Comparison of ENCODE assay signal across 21 mouse cellular contexts in the genomic region with DNA sequence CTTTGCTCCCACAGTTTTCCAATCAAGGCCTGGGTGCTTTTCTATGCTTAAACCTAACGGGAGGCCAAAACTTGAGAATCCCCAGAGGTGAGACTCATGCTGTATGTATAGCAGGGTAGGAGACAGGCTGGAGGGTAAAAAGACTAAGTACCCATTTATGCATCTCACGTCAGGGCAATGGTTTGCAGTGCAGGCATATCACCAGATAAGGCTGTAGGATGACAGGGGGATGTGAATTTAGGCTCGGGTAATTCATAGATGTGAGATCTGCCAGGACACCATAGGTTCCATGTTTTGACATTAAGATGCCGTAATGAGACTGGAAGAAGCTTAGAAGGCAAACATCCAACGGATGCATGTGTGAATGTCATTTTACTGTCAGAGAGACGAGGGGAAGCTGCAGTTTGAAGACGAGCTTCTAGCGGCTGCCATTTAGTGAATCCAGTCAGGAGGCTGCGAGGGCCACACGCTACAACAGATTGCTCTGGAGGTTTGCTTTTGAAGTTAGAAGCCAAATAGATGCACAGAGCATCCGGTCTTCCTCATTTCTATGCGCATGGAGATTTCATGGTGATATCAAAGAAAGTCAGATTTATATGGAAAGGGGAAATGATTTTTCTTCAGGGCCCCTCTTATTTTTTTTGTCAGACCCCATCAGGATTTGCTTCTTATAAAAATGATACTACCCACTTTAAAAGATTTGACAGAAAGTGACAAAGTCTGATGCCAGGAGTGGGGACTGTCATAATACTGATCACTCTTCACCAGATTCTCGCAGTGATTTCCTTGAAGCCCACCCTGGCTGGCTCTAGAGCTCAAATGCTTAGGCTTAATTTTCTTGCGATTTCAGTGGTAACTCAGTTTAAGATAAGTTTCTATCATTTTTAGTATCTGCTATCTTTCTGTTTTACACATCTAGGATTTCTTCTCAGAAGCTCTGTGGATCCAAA.
A peak's percentile ranks its signal among the peaks of the same experiment; 100 is the strongest.
DNase-seq lines count a peak whose midpoint lies in the region; ATAC-seq and TF ChIP-seq lines count a peak whose summit lies in the region.
"Had no signal": no experiment of that assay in that cellular context is flagged by ENCODE, and none has a peak within 500 bp of the region (broad histone marks: within the 10 kb centered on the region; RNA-seq: fewer than 3 reads in every experiment).

No protein-coding gene starts in this region.

- no peaks in the 10 kb centered on the region for H3K27me3 ChIP-seq in forebrain, embryonic 13.5 days
- no peaks in the 10 kb centered on the region for H3K27me3 ChIP-seq in forebrain, embryonic 10.5 days (ENCODE audit: poor library complexity, severe bottlenecking)
- no peaks in the 10 kb centered on the region for H3K27me3 ChIP-seq in midbrain, embryonic 15.5 days (replicated peaks)
- H3K27me3 ChIP-seq in midbrain, embryonic 13.5 days, result no peaks in the 10 kb centered on the region
- no peaks in the 10 kb centered on the region for H3K27me3 ChIP-seq in midbrain, postnatal 0 days (ENCODE audit: insufficient read depth, low read length)
- H3K27me3 ChIP-seq: embryonic facial prominence, embryonic 12.5 days; heart, embryonic 12.5 days; hindbrain, embryonic 15.5 days had no signal

- H3K9ac ChIP-seq in forebrain, embryonic 13.5 days, result no peak overlapping the region
- no peak overlapping the region for H3K9ac ChIP-seq in midbrain, embryonic 15.5 days
- H3K9ac ChIP-seq in midbrain, embryonic 13.5 days (replicated peaks), result no peak overlapping the region
- H3K9ac ChIP-seq in midbrain, postnatal 0 days (replicated peaks; ENCODE audit: low read length, poor library complexity, severe bottlenecking), result no peak overlapping the region
- H3K9ac ChIP-seq: embryonic facial prominence, embryonic 12.5 days; heart, embryonic 12.5 days; hindbrain, embryonic 15.5 days had no signal

- H3K4me1 ChIP-seq in forebrain, embryonic 13.5 days, result peaks cover 5% of the 10 kb centered on the region; the same call in 1 of the 2 replicates
- H3K4me1 ChIP-seq in forebrain, embryonic 10.5 days, result no peaks in the 10 kb centered on the region
- H3K4me1 ChIP-seq in midbrain, embryonic 15.5 days, result peaks cover 4% of the 10 kb centered on the region; the same call in 1 of the 2 replicates
- no peaks in the 10 kb centered on the region for H3K4me1 ChIP-seq in midbrain, embryonic 13.5 days (replicated peaks)
- H3K4me1 ChIP-seq in midbrain, postnatal 0 days (ENCODE audit: insufficient read depth, low read length), result no peaks in the 10 kb centered on the region
- H3K4me1 ChIP-seq: embryonic facial prominence, embryonic 12.5 days; heart, embryonic 12.5 days; hindbrain, embryonic 15.5 days had no signal

- no peaks in the 10 kb centered on the region for H3K36me3 ChIP-seq in forebrain, embryonic 13.5 days (ENCODE audit: poor library complexity, severe bottlenecking)
- H3K36me3 ChIP-seq in forebrain, embryonic 10.5 days (replicated peaks), result no peaks in the 10 kb centered on the region
- no peaks in the 10 kb centered on the region for H3K36me3 ChIP-seq in midbrain, embryonic 15.5 days (replicated peaks)
- no peaks in the 10 kb centered on the region for H3K36me3 ChIP-seq in midbrain, embryonic 13.5 days
- H3K36me3 ChIP-seq in midbrain, postnatal 0 days (ENCODE audit: insufficient read depth, low read length), result no peaks in the 10 kb centered on the region
- H3K36me3 ChIP-seq: embryonic facial prominence, embryonic 12.5 days; G1E; heart, embryonic 12.5 days; hindbrain, embryonic 15.5 days had no signal

- peak overlapping the region; percentile 49 for H3K27ac ChIP-seq in forebrain, embryonic 13.5 days
- no peak overlapping the region for H3K27ac ChIP-seq in forebrain, embryonic 10.5 days
- H3K27ac ChIP-seq in midbrain, embryonic 15.5 days, result no peak overlapping the region; the same call in 1 of the 2 replicates
- no peak overlapping the region for H3K27ac ChIP-seq in midbrain, embryonic 13.5 days
- no peak overlapping the region for H3K27ac ChIP-seq in midbrain, postnatal 0 days (ENCODE audit: low read depth, low read length)
- H3K27ac ChIP-seq: embryonic facial prominence, embryonic 12.5 days; hindbrain, embryonic 15.5 days had no signal

- WGBS in forebrain, embryonic 13.5 days, result 71% methylated on average over 14 of the region's 14 CpGs
- WGBS in forebrain, embryonic 10.5 days, result 89% methylated on average over 14 of the region's 14 CpGs
- 50% methylated on average over 14 of the region's 14 CpGs for WGBS in midbrain, embryonic 15.5 days
- WGBS in midbrain, embryonic 13.5 days, result 61% methylated on average over 14 of the region's 14 CpGs
- 45% methylated on average over 14 of the region's 14 CpGs for WGBS in midbrain, postnatal 0 days

- H3K4me3 ChIP-seq in forebrain, embryonic 13.5 days, result no peak overlapping the region
- no peak overlapping the region for H3K4me3 ChIP-seq in forebrain, embryonic 10.5 days
- H3K4me3 ChIP-seq in midbrain, embryonic 15.5 days, result no peak overlapping the region
- no peak overlapping the region for H3K4me3 ChIP-seq in midbrain, embryonic 13.5 days (replicated peaks)
- no peak overlapping the region for H3K4me3 ChIP-seq in midbrain, postnatal 0 days (ENCODE audit: low read depth, low read length)
- H3K4me3 ChIP-seq: embryonic facial prominence, embryonic 12.5 days; heart, embryonic 12.5 days; hindbrain, embryonic 15.5 days had no signal

- intact Hi-C loops in heart, postnatal 10 days (cut with DNase I), result no loop called here

- no peak for DNase-seq in forebrain, embryonic 10.5 days (ENCODE audit: extremely low spot score, low spot score)
- DNase-seq in heart, adult 11 months, result peak; percentile 67
- no peak for DNase-seq in heart, postnatal 10 days
- DNase-seq in midbrain, postnatal 0 days (ENCODE audit: low spot score), result no peak
- no peak for DNase-seq in kidney, postnatal 4 days
- DNase-seq: adrenal gland, adult 8-10 months; adrenal gland, postnatal 36 days; B cell, adult 2 months; cerebellum, adult 11-12 months; cerebellum, adult 9-10 months; cerebellum, postnatal 25 days; gastrocnemius, postnatal 14 days; heart, postnatal 36 days had no signal

- TF ChIP-seq CTCF in midbrain, postnatal 0 days (IDR thresholded peaks at IDR 0.05), result no peak

- H3K4me2 ChIP-seq in forebrain, embryonic 13.5 days, result no peak overlapping the region
- no peak overlapping the region for H3K4me2 ChIP-seq in midbrain, embryonic 15.5 days
- no peak overlapping the region for H3K4me2 ChIP-seq in midbrain, embryonic 13.5 days (replicated peaks)
- no peak overlapping the region for H3K4me2 ChIP-seq in midbrain, postnatal 0 days (ENCODE audit: low read depth, low read length, poor library complexity, severe bottlenecking)
- H3K4me2 ChIP-seq: embryonic facial prominence, embryonic 12.5 days; heart, embryonic 12.5 days; hindbrain, embryonic 15.5 days had no signal

- ATAC-seq in forebrain, embryonic 13.5 days, result peak; percentile 83; the same call in 1 of the 2 replicates
- peak; percentile 69 for ATAC-seq in midbrain, embryonic 15.5 days (replicated peaks)
- ATAC-seq in midbrain, embryonic 13.5 days, result no peak
- ATAC-seq in midbrain, postnatal 0 days (ENCODE audit: low FRiP score), result peak; percentile 47; the same call in 1 of the 2 replicates
- ATAC-seq: CD4-positive, CD25-positive, alpha-beta regulatory T cell, adult 4 months had no signal

- H3K9me3 ChIP-seq in forebrain, embryonic 13.5 days (replicated peaks), result no peaks in the 10 kb centered on the region
- no peaks in the 10 kb centered on the region for H3K9me3 ChIP-seq in forebrain, embryonic 10.5 days
- no peaks in the 10 kb centered on the region for H3K9me3 ChIP-seq in midbrain, embryonic 15.5 days
- no peaks in the 10 kb centered on the region for H3K9me3 ChIP-seq in midbrain, embryonic 13.5 days
- H3K9me3 ChIP-seq in midbrain, postnatal 0 days (ENCODE audit: low read length), result no peaks in the 10 kb centered on the region
- H3K9me3 ChIP-seq: embryonic facial prominence, embryonic 12.5 days; G1E; heart, embryonic 12.5 days; hindbrain, embryonic 15.5 days had no signal
